Mouse (Mus musculus) kidney, embryonic 15.5 days (tissue): ENCODE data around the gene Gm42742. TPM values are rescaled to one million over a fixed set of nuclear protein-coding genes. Genes with fewer than 3 reads are reported as not detected.

Experiments used
- ATAC-seq: fragments of 200-750 bp; cut with Nextera tagmentation; replicated peaks from 2 replicates; pipeline ENCODE4 v1.8.0; 2017; ENCODE audit warnings: moderate TSS enrichment; ENCODE audit not compliant: low FRiP score
- H3K27ac ChIP-seq: fragments of 300-500 bp; sonication (generic); 2 replicates; pipeline ENCODE4 v1.5.1; 2015; ENCODE audit warnings: mild to moderate bottlenecking, inconsistent platforms
- H3K27me3 ChIP-seq: fragments of 300-500 bp; sonication (generic); 2 replicates; pipeline ENCODE4 v1.6.1; 2015; ENCODE audit warnings: inconsistent platforms
- H3K36me3 ChIP-seq: fragments of 300-500 bp; sonication (generic); 2 replicates; pipeline ENCODE4 v1.6.1; 2015; ENCODE audit warnings: inconsistent platforms
- H3K4me1 ChIP-seq: fragments of 300-500 bp; sonication (generic); 2 replicates; pipeline ENCODE4 v1.6.1; 2015; ENCODE audit warnings: inconsistent platforms
- H3K4me2 ChIP-seq: fragments of 300-500 bp; sonication (generic); 2 replicates; pipeline ENCODE4 v1.6.1; 2015; ENCODE audit warnings: moderate library complexity, mild to moderate bottlenecking, inconsistent platforms
- H3K4me3 ChIP-seq: fragments of 300-500 bp; sonication (generic); replicated peaks from 2 replicates; pipeline ENCODE4 v1.5.1; 2015; ENCODE audit warnings: mild to moderate bottlenecking, inconsistent platforms
- H3K9ac ChIP-seq: fragments of 300-500 bp; sonication (generic); 2 replicates; pipeline ENCODE4 v1.6.1; 2015; ENCODE audit warnings: mild to moderate bottlenecking, inconsistent platforms
- H3K9me3 ChIP-seq: fragments of 300-500 bp; sonication (generic); replicated peaks from 2 replicates; pipeline ENCODE4 v1.6.1; 2016; ENCODE audit warnings: inconsistent platforms
- WGBS: fragments of 180-500 bp; shearing (Covaris S2); methylation state at CpG from one replicate; pipeline ENCODE4 v1.1.7; 2015; ENCODE audit warnings: mixed read lengths; 5-methylcytosine and 5-hydroxymethylcytosine counted together
- polyA plus RNA-seq: library from polyadenylated mRNA; unstranded; fragments of >200 nt; fragmentation: Nextera tagmentation; extraction: Ambion mirVana; gene quantifications from 2 replicates; pipeline ENCODE4 v1.2.1, GENCODE M21; 2015

Gene Gm42742
- polyA plus RNA-seq, 1 experiment from 2014 or later, result 52.6 TPM

GRCm38 (mm10) chr7:127018416-127019305 lies 2.2 kb downstream of the Gm42742 start:
- Histone ChIP-seq H3K27me3 (no peaks in the 10 kb centered on the region), H3K4me3 (peak overlapping the region; percentile 54; the same call in 1 of the 2 replicates), H3K27ac (peak overlapping the region; percentile 96), H3K4me1 (peaks cover 88% of the 10 kb centered on the region), H3K4me2 (peak overlapping the region; percentile 92), H3K36me3 (peaks cover 34% of the 10 kb centered on the region), H3K9me3 (no peaks in the 10 kb centered on the region), H3K9ac (peak overlapping the region; percentile 43; the same call in 1 of the 2 replicates)
- WGBS, result 48% methylated on average over 15 of the region's 15 CpGs
- ATAC-seq, result no peak

- peak overlapping the region; percentile 96 for H3K27ac ChIP-seq
- H3K4me3 ChIP-seq, result peak overlapping the region; percentile 69
- WGBS, result 32% methylated on average over 6 of the region's 6 CpGs
- H3K9ac ChIP-seq, result peak overlapping the region; percentile 43; the same call in 1 of the 2 replicates
- ATAC-seq, result no peak
- peak overlapping the region; percentile 92 for H3K4me2 ChIP-seq
- peaks cover 34% of the 10 kb centered on the region for H3K36me3 ChIP-seq
- no peaks in the 10 kb centered on the region for H3K9me3 ChIP-seq
- H3K4me1 ChIP-seq, result peaks cover 87% of the 10 kb centered on the region
- no peaks in the 10 kb centered on the region for H3K27me3 ChIP-seq
Measured at GRCm38 (mm10) chr7:127017950-127018345, 2.9 kb downstream of the Gm42742 start.

GRCm38 (mm10) chr7:127016971-127017949 lies 3.6 kb downstream of the Gm42742 start, which contains the start of gene Pagr1a:
Gene Pagr1a, minus strand, starts transcription at chr7:127017352.
- Histone ChIP-seq H3K27me3 (no peaks in the 10 kb centered on the region), H3K9me3 (no peaks in the 10 kb centered on the region), H3K4me3 (peak within 1 kb of the TSS; percentile 69), H3K36me3 (peaks cover 34% of the 10 kb centered on the region), H3K4me1 (peaks cover 81% of the 10 kb centered on the region), H3K9ac (peak within 1 kb of the TSS; percentile 81), H3K27ac (peak within 1 kb of the TSS; percentile 96), H3K4me2 (peak within 1 kb of the TSS; percentile 92)
- WGBS, result 4% methylated on average over 39 of the region's 39 CpGs
- peak; percentile 76 for ATAC-seq

- under 1% methylated on average over 22 of the region's 22 CpGs for WGBS
- Histone ChIP-seq H3K4me2 (peak overlapping the region; percentile 92), H3K4me3 (peak overlapping the region; percentile 69), H3K9ac (peak overlapping the region; percentile 81), H3K27me3 (no peaks in the 10 kb centered on the region), H3K36me3 (peaks cover 30% of the 10 kb centered on the region), H3K9me3 (no peaks in the 10 kb centered on the region), H3K4me1 (peaks cover 74% of the 10 kb centered on the region), H3K27ac (peak overlapping the region; percentile 96)
- peak; percentile 38 for ATAC-seq
Measured at GRCm38 (mm10) chr7:127016486-127016938, 4.4 kb downstream of the Gm42742 start.

GRCm38 (mm10) chr7:127016481-127016485 lies 4.6 kb downstream of the Gm42742 start, which contains the start of gene Pagr1b:
Gene Pagr1b, minus strand, starts transcription at chr7:127016484.
- H3K4me1 ChIP-seq, result peaks cover 71% of the 10 kb centered on the region
- peak within 1 kb of the TSS; percentile 69 for H3K4me3 ChIP-seq
- peak within 1 kb of the TSS; percentile 81 for H3K9ac ChIP-seq
- no peak for ATAC-seq
- H3K4me2 ChIP-seq, result peak within 1 kb of the TSS; percentile 92
- H3K36me3 ChIP-seq, result peaks cover 29% of the 10 kb centered on the region
- H3K9me3 ChIP-seq, result no peaks in the 10 kb centered on the region
- H3K27ac ChIP-seq, result peak within 1 kb of the TSS; percentile 96
- no peaks in the 10 kb centered on the region for H3K27me3 ChIP-seq

- no peaks in the 10 kb centered on the region for H3K9me3 ChIP-seq
- peaks cover 29% of the 10 kb centered on the region for H3K36me3 ChIP-seq
- peaks cover 69% of the 10 kb centered on the region for H3K4me1 ChIP-seq
- peak overlapping the region; percentile 96 for H3K27ac ChIP-seq
- peak; percentile 42 for ATAC-seq
- peak overlapping the region; percentile 81 for H3K9ac ChIP-seq
- WGBS, result under 1% methylated on average over 10 of the region's 10 CpGs
- peak overlapping the region; percentile 92 for H3K4me2 ChIP-seq
- H3K27me3 ChIP-seq, result no peaks in the 10 kb centered on the region
- H3K4me3 ChIP-seq, result peak overlapping the region; percentile 69
Measured at GRCm38 (mm10) chr7:127016081-127016480, 4.8 kb downstream of the Gm42742 start.

- H3K4me1 ChIP-seq, result peaks cover 59% of the 10 kb centered on the region
- WGBS, result 91% methylated on average over 12 of the region's 12 CpGs
- no peak for ATAC-seq
- no peaks in the 10 kb centered on the region for H3K9me3 ChIP-seq
- H3K27ac ChIP-seq, result peak overlapping the region; percentile 96; the same call in 1 of the 2 replicates
- peaks cover 29% of the 10 kb centered on the region for H3K36me3 ChIP-seq
- peak overlapping the region; percentile 39; the same call in 1 of the 2 replicates for H3K9ac ChIP-seq
- H3K4me2 ChIP-seq, result peak overlapping the region; percentile 92
- no peaks in the 10 kb centered on the region for H3K27me3 ChIP-seq
- H3K4me3 ChIP-seq, result peak overlapping the region; percentile 54; the same call in 1 of the 2 replicates
Measured at GRCm38 (mm10) chr7:127014993-127015392, 5.9 kb downstream of the Gm42742 start.

- Histone ChIP-seq H3K27ac (peak within 1 kb of the TSS; percentile 96), H3K36me3 (peaks cover 29% of the 10 kb centered on the region), H3K9ac (peak within 1 kb of the TSS; percentile 48), H3K4me2 (peak within 1 kb of the TSS; percentile 92), H3K4me1 (peaks cover 59% of the 10 kb centered on the region), H3K27me3 (no peaks in the 10 kb centered on the region), H3K4me3 (peak within 1 kb of the TSS; percentile 54), H3K9me3 (no peaks in the 10 kb centered on the region)
- ATAC-seq, result no peak
- WGBS, result 22% methylated on average over 11 of the region's 11 CpGs
Measured at GRCm38 (mm10) chr7:127014320-127014719, 6.6 kb downstream of the Gm42742 start, which contains the start of gene Mvp. Gene Mvp, minus strand, starts transcription at chr7:127014621.

- no peak overlapping the region for H3K4me3 ChIP-seq
- no peak overlapping the region; the same call in 1 of the 2 replicates for H3K9ac ChIP-seq
- no peaks in the 10 kb centered on the region for H3K27me3 ChIP-seq
- H3K4me2 ChIP-seq, result peak overlapping the region; percentile 92; the same call in 1 of the 2 replicates
- WGBS, result 92% methylated on average over 6 of the region's 6 CpGs
- ATAC-seq, result no peak
- H3K9me3 ChIP-seq, result no peaks in the 10 kb centered on the region
- peaks cover 59% of the 10 kb centered on the region for H3K4me1 ChIP-seq
- H3K36me3 ChIP-seq, result peaks cover 29% of the 10 kb centered on the region
- no peak overlapping the region for H3K27ac ChIP-seq
Measured at GRCm38 (mm10) chr7:127013385-127013784, 7.5 kb downstream of the Gm42742 start.

- H3K4me2 ChIP-seq, result no peak overlapping the region
- WGBS, result 93% methylated on average over 10 of the region's 10 CpGs
Measured at GRCm38 (mm10) chr7:127012845-127013244, 8.1 kb downstream of the Gm42742 start.

GRCm38 (mm10) chr7:127012374-127012773 lies 8.5 kb downstream of the Gm42742 start:
- no peak overlapping the region for H3K9ac ChIP-seq
- no peak for ATAC-seq

More at GRCm38 (mm10) chr7:127012845-127013244, 8.1 kb downstream of the Gm42742 start:
- Histone ChIP-seq H3K27ac (no peak overlapping the region), H3K9me3 (no peaks in the 10 kb centered on the region), H3K9ac (no peak overlapping the region), H3K27me3 (no peaks in the 10 kb centered on the region), H3K4me1 (peaks cover 57% of the 10 kb centered on the region), H3K4me3 (no peak overlapping the region), H3K36me3 (peaks cover 29% of the 10 kb centered on the region)
- no peak for ATAC-seq

More at GRCm38 (mm10) chr7:127012374-127012773, 8.5 kb downstream of the Gm42742 start:
- H3K27ac ChIP-seq, result no peak overlapping the region
- peaks cover 29% of the 10 kb centered on the region for H3K36me3 ChIP-seq
- no peaks in the 10 kb centered on the region for H3K27me3 ChIP-seq
- no peaks in the 10 kb centered on the region for H3K9me3 ChIP-seq
- 78% methylated on average over 6 of the region's 6 CpGs for WGBS
- no peak overlapping the region for H3K4me2 ChIP-seq
- H3K4me1 ChIP-seq, result peaks cover 53% of the 10 kb centered on the region
- H3K4me3 ChIP-seq, result no peak overlapping the region
